Mouse (Mus musculus) cortical plate, adult 2 months (tissue): Measurements from ENCODE around the gene Itih5.

Experiments
- CTCF ChIP-seq: fragments of 200-500 bp; IDR thresholded peaks from 2 replicates; pipeline ENCODE4 v1.5.1; 2011; ENCODE audit warnings: mild to moderate bottlenecking, control low read depth, low read length; ENCODE audit not compliant: insufficient read depth; ENCODE audit errors: extremely low read depth
- POLR2A ChIP-seq: fragments of 200-500 bp; IDR thresholded peaks from 2 replicates; pipeline ENCODE4 v1.6.1; 2011; ENCODE audit warnings: mild to moderate bottlenecking, low read length, control low read depth; ENCODE audit not compliant: insufficient read depth; ENCODE audit errors: extremely low read depth

DNA sequence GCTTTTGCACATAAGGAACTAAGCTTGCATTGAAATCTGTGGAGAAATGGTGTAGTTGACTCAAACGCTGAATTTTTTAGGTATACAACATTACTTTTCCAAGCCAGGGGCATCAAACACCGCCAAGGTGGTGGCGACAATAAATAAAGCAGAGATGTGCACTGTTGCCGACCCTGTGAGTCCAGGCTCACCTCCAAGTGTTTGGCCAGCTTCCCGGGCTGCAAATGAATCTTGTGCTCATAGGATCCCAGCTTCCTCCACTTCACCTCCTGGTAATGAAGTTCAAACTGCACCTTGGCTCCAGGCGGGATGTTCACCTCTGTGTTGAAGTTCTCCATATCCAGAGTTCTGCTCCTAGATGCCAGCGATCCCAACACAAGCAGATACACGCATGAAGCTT is 34.1 kb upstream of the Itih5 start:
- TF ChIP-seq POLR2A (no peak), CTCF (no peak)
